Mouse (Mus musculus): ENCODE measurements around the gene Caln1. TPM values are rescaled to one million over a fixed set of nuclear protein-coding genes. Genes with fewer than 3 reads are reported as not detected.

Caln1 gene
- total RNA-seq (2012; rRNA removed), result not detected in 2 replicates

DNA sequence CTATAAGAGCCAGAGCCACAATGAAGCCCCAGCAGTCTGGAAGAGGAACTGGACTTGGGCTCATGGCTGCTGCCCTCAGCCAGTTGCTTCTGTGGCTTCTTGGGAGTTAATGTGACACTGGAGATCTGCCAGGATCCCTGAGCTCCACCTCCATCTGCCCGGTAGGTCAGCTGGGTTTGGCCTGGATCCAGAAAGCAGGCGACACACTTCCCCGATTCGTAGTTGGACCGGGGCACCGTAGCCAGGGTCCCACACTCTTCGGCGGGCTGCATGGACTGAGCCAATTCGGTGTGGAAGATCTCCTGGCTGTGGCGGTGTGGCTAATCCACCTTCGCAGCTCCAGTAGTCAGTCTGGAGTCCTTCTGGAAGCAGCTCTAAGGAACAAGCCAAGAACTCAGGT is at the start of gene Caln1:
Caln1 (plus strand) TSS at position 219 of the 400 bp plus-strand sequence.
- H3K27ac ChIP-seq (ENCODE audit: insufficient read depth, low read depth, low read length, poor library complexity, severe bottlenecking), result no peak within 1 kb of the TSS
- in situ Hi-C loops (cut with MboI; ENCODE audit: low sequenced_read_pairs in 2 of 2, unreplicated experiment in 2 of 2), result no loop called here
- TF ChIP-seq ZC3H11A (IDR thresholded peaks at IDR 0.05; ENCODE audit: borderline replicate concordance, low read depth, low read length) (no peak), MAFK (IDR thresholded peaks at IDR 0.05; ENCODE audit: insufficient read depth, low read depth, low read length) (no peak), CHD2 (IDR thresholded peaks at IDR 0.05; ENCODE audit: low read depth, low read length) (no peak)

DNA sequence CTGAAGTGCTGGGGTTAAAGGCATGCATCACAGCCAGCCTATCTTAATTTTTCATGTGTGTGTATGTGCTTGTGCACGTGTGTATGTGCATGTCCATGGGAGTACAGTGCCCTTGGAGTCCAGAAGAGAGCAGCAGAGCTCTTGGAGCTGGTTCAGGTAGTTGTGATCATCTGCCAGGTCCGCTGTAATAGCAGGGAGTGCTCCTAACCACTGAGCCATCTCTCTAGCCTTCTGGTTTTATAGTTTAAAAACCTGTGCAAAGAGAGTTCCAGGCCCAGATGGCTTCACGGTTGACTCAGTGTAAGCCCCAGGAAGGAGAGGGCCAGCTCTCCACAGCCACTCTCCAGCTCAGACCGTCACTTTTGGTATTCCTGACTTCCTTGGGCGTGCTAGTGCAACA is 49.5 kb upstream of the Caln1 start:
- in situ Hi-C loops (cut with MboI; ENCODE audit: low sequenced_read_pairs in 2 of 2, unreplicated experiment in 2 of 2), result no loop called here
- H3K9me3 ChIP-seq (ENCODE audit: control insufficient read depth, insufficient read depth, low read depth, low read length), result no peaks in the 10 kb centered on the region
- no peak for TF ChIP-seq MAFK (IDR thresholded peaks at IDR 0.05; ENCODE audit: insufficient read depth, low read depth, low read length)
- no peak for TF ChIP-seq ZNF384 (IDR thresholded peaks at IDR 0.05; ENCODE audit: low read depth, low read length)
- no peak for TF ChIP-seq HCFC1 (IDR thresholded peaks at IDR 0.05; ENCODE audit: borderline replicate concordance, insufficient read depth, low read length)
- TF ChIP-seq ZC3H11A (IDR thresholded peaks at IDR 0.05; ENCODE audit: borderline replicate concordance, low read depth, low read length), result no peak
- no peak for TF ChIP-seq CHD2 (IDR thresholded peaks at IDR 0.05; ENCODE audit: low read depth, low read length)

More for the DNA sequence above, at the start of gene Caln1:
- Histone ChIP-seq H3K36me3 (ENCODE audit: control insufficient read depth, insufficient read depth, low read length, poor library complexity, severe bottlenecking) (no peaks in the 10 kb centered on the region), H3K9me3 (ENCODE audit: control insufficient read depth, insufficient read depth, low read depth, low read length) (no peaks in the 10 kb centered on the region), H3K4me3 (ENCODE audit: insufficient read depth in 1 of 2, low read depth in 1 of 2, low read length in 2 of 2, poor library complexity in 1 of 2, severe bottlenecking in 1 of 2) (peak within 1 kb of the TSS; percentile 25 to 33; a peak in 2 of 4 replicates), H3K4me1 (ENCODE audit: control insufficient read depth in 2 of 2, insufficient read depth in 2 of 2, low read length in 2 of 2, poor library complexity in 1 of 2) (no peaks in the 10 kb centered on the region), H3K9ac (ENCODE audit: insufficient read depth, low read depth, low read length, poor library complexity, severe bottlenecking) (no peak within 1 kb of the TSS)
- DNase-seq (ENCODE audit: low read depth, low spot score), result no peak

DNA sequence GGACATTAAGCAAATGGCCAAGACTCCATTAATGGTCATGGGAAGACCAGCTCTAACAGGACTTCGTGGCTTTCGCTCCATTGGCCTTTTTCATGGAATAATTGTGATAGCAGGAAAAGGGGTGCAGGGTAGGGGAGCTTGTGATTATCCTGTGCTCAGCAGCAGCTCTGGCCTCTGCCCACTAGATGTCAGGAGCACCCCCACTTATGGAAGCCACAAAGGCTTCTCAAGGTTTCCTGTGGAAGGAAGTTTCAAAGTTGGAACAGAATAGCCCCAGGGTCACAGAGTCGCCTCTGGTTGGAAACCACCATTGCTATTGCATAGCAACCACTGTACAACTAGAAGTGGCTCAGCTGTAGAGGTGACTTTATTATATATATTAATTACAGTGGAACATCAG is 48.8 kb upstream of the Caln1 start:
- H3K4me3 ChIP-seq (ENCODE audit: insufficient read depth in 1 of 2, low read depth in 1 of 2, low read length in 2 of 2, poor library complexity in 1 of 2, severe bottlenecking in 1 of 2), result no peak overlapping the region
- no peak for TF ChIP-seq MAFK (IDR thresholded peaks at IDR 0.05; ENCODE audit: insufficient read depth, low read depth, low read length)
- no peak for TF ChIP-seq ZC3H11A (IDR thresholded peaks at IDR 0.05; ENCODE audit: borderline replicate concordance, low read depth, low read length)
- no peak for TF ChIP-seq HCFC1 (IDR thresholded peaks at IDR 0.05; ENCODE audit: borderline replicate concordance, insufficient read depth, low read length)
- TF ChIP-seq CHD2 (IDR thresholded peaks at IDR 0.05; ENCODE audit: low read depth, low read length), result no peak
- no peak for TF ChIP-seq ZNF384 (IDR thresholded peaks at IDR 0.05; ENCODE audit: low read depth, low read length)

More for the DNA sequence above, 49.5 kb upstream of the Caln1 start:
- DNase-seq (ENCODE audit: low read depth, low spot score), result no peak
- no peak overlapping the region for H3K4me3 ChIP-seq (ENCODE audit: insufficient read depth in 1 of 2, low read depth in 1 of 2, low read length in 2 of 2, poor library complexity in 1 of 2, severe bottlenecking in 1 of 2)
- H3K27ac ChIP-seq (ENCODE audit: insufficient read depth, low read depth, low read length, poor library complexity, severe bottlenecking), result no peak overlapping the region
- peaks cover 4% of the 10 kb centered on the region; the same call in 1 of the 2 replicates for H3K36me3 ChIP-seq (ENCODE audit: control insufficient read depth, insufficient read depth, low read length, poor library complexity, severe bottlenecking)
- no peak overlapping the region for H3K9ac ChIP-seq (ENCODE audit: insufficient read depth, low read depth, low read length, poor library complexity, severe bottlenecking)
- no peaks in the 10 kb centered on the region for H3K4me1 ChIP-seq (ENCODE audit: control insufficient read depth in 2 of 2, insufficient read depth in 2 of 2, low read length in 2 of 2, poor library complexity in 1 of 2)

DNA sequence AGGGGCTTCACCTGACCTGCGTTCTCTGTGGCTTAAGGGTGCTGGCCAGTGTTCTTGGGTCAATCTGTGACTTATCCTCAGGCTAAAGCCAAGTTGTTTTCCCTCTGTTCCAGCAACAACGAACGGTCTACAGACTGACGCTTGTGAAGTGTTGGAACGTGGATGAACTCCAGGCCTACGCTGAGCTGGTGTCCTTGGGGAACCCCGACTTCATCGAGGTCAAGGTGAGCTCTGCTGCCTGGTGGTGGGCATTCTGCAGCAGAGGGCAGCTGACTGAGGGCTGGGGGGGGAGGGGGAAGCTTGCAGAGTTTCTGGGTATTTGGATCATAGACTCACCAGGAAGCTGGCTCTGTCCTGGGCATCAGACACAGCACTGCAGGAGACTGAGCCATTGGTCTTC is 43.8 kb upstream of the Caln1 start:
- H3K4me1 ChIP-seq (ENCODE audit: control insufficient read depth in 2 of 2, insufficient read depth in 2 of 2, low read length in 2 of 2, poor library complexity in 1 of 2), result no peaks in the 10 kb centered on the region
- H3K9ac ChIP-seq (ENCODE audit: insufficient read depth, low read depth, low read length, poor library complexity, severe bottlenecking), result no peak overlapping the region
- H3K9me3 ChIP-seq (ENCODE audit: control insufficient read depth, insufficient read depth, low read depth, low read length), result no peaks in the 10 kb centered on the region
- H3K4me3 ChIP-seq (ENCODE audit: insufficient read depth in 1 of 2, low read depth in 1 of 2, low read length in 2 of 2, poor library complexity in 1 of 2, severe bottlenecking in 1 of 2), result no peak overlapping the region
- no peak for TF ChIP-seq ZC3H11A (IDR thresholded peaks at IDR 0.05; ENCODE audit: borderline replicate concordance, low read depth, low read length)
- no peak for TF ChIP-seq MAFK (IDR thresholded peaks at IDR 0.05; ENCODE audit: insufficient read depth, low read depth, low read length)
- no peak for TF ChIP-seq CHD2 (IDR thresholded peaks at IDR 0.05; ENCODE audit: low read depth, low read length)
- no peak for TF ChIP-seq ZNF384 (IDR thresholded peaks at IDR 0.05; ENCODE audit: low read depth, low read length)
- no peak for TF ChIP-seq HCFC1 (IDR thresholded peaks at IDR 0.05; ENCODE audit: borderline replicate concordance, insufficient read depth, low read length)
- H3K36me3 ChIP-seq (ENCODE audit: control insufficient read depth, insufficient read depth, low read length, poor library complexity, severe bottlenecking), result peaks cover 25% of the 10 kb centered on the region
- in situ Hi-C loops (cut with MboI; ENCODE audit: low sequenced_read_pairs in 2 of 2, unreplicated experiment in 2 of 2), result no loop called here
- DNase-seq (ENCODE audit: low read depth, low spot score), result no peak
- no peak overlapping the region for H3K27ac ChIP-seq (ENCODE audit: insufficient read depth, low read depth, low read length, poor library complexity, severe bottlenecking)

More for the DNA sequence above, 48.8 kb upstream of the Caln1 start:
- no peak overlapping the region for H3K27ac ChIP-seq (ENCODE audit: insufficient read depth, low read depth, low read length, poor library complexity, severe bottlenecking)
- no peak for DNase-seq (ENCODE audit: low read depth, low spot score)
- H3K9ac ChIP-seq (ENCODE audit: insufficient read depth, low read depth, low read length, poor library complexity, severe bottlenecking), result no peak overlapping the region
- H3K4me1 ChIP-seq (ENCODE audit: control insufficient read depth in 2 of 2, insufficient read depth in 2 of 2, low read length in 2 of 2, poor library complexity in 1 of 2), result no peaks in the 10 kb centered on the region
- peaks cover 10% of the 10 kb centered on the region; the same call in 1 of the 2 replicates for H3K36me3 ChIP-seq (ENCODE audit: control insufficient read depth, insufficient read depth, low read length, poor library complexity, severe bottlenecking)
- no peaks in the 10 kb centered on the region for H3K9me3 ChIP-seq (ENCODE audit: control insufficient read depth, insufficient read depth, low read depth, low read length)
- in situ Hi-C loops (cut with MboI; ENCODE audit: low sequenced_read_pairs in 2 of 2, unreplicated experiment in 2 of 2), result no loop called here
